Mouse (Mus musculus) CD4-positive helper T cell, adult 2 months (primary cell): ENCODE measurements around the gene Padi1.
A peak's percentile ranks its signal among the peaks of the same experiment; 100 is the strongest.

Experiments used
- DNase-seq: peaks from one replicate; pipeline ENCODE4 v3.0.0-alpha.2; 2012; ENCODE audit warnings: low read depth, missing footprints, low spot score

Padi1 gene

DNA sequence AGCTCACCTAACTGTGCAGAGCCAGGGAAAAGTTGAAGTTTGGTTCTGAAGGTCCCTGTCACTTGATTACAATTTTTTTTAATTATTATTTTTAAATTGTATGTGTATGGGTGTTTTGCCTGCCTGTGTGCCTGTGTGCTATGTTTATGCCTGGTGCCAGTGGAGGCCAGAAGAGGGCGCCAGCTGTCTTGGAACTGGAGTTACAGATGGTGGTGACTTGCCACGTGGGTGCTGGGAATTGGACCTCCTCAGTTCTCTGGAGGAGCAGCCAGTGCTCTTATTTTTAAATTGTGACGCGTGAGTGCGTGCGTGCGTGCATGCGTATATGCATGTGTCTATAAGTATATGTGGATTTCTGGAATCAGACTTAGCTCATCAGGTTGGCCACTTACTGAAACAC is 28.2 kb downstream of the Padi1 start:
- no peak for DNase-seq

DNA sequence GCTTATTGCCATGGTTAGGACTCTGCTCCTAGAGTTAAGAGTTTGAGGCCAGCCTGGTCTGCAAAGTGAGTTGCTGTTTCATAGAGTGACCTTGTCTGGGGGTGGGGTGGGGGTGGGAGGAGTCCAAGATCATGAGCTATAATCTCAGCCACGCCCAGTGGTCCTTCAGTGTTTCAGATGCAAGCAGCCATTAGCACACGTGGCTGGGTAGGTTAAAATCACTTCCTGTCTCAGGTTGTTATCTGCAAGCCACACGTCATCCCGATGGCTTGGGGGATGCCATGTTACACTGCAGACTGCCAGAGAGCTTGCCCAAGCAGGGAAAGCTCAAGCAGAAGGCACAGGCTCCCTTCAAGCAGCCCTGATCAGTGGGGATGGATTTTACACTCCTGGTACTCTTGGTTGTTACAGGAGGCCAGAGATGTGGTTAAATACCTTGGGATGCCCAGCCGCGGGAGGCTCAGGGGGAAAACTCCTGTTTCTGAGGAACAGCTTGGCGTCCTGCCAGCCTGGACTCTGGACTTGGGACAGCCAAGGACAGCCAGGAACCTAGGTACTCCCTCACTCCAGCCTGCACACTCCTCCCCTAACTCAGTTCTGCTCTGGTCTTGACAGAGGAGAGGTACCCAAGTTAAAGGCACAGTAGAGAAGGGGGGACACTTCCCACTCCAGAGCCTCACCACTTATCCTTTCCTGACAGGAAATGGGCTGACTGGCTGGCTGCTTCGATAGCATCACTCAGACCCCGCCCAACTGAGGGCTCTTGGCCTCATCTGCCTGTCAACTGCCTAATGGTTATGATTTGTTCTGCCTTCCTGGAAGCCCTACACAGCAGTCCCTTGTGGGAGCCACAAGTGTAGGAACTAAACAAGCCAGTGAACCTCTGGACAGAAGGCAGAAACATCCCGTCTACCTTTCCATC is 29.3 kb downstream of the Padi1 start:
- DNase-seq, result peak; percentile 82

DNA sequence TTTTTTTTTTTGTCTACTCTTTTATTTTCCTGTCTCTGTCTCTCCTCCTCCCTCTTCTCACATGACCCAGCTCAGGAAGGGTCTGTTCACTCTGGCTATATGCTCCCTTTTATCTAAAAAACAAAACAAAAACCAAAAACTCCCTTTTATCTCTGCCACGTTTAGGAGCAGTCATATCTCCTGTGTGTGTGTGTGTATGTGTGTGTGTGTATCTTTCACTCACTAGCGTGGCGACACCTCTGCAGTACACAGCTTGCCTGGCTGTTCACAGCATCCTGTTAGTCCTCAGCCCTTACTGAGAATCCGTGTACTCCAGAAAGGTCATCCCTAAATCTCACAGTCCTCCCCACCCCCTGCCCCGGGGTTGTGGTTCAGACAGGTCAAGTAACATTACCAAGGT is 30.1 kb downstream of the Padi1 start:
- peak; percentile 80 for DNase-seq

- DNase-seq, result peak; percentile 71
Observed at GRCm38 (mm10) chr4:140814241-140815225, 31.0 kb downstream of the Padi1 start.

DNA sequence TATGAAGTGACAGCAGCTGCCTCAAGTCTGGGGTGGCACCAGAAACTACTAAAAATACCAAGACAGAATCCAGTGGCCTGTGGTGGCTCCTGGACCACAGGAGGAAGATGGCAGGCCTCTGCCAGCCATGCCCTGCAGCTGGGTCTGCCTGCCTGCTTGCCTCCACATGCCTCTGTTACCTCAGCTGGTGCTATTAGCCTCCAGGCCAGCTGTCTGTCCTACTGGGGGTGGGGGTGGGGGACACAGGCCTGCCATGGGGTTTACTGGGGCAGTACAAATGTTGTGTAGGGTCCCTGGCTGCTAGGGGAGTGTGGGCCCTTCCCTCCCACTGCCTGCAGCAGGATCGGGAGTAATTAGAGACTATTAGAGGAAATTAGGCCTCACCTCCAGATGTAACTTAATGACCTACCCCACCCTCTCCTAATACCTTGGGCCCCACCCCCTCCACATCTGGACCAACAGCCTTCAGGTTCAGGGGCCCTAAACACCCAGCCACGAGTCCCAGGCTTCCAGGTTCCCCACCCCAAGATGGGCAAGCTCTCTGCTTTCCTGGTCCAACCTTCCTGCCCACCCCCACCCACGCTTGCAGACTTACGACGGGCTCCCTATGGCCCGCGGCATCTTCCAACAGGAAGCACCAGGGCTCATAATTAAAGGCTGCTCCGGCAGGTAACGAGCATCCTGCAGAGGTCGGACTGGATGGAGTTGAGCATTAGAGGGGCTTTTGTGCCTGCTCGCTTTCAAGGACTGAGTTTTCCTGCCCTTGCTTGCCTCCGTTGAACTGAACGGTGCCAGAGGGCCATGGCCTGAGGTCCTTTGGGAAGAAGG is 32.0 kb downstream of the Padi1 start:
- peak; percentile 11 for DNase-seq

DNA sequence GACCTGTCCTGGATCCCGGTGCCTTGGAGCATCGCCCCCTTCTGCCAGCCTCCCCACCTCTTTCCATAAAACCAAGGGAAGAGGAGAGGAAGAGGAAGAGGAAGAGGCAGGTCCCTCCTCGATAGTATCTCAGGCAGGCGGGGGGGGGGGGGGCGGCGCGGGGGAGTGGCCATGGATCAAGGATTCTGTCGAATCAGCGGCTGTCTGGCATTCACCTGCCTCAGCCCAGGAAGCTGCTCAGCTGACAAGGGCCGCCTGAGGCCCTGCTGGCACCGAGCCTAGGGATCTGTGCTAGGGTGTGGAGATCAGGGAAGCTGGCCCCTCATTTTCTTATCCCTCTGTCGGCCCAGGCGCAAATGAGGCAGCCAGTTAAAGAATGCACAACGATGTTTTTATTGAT is 33.0 kb downstream of the Padi1 start:
- peak; percentile 33 for DNase-seq

- DNase-seq, result peak; percentile 37
Observed at GRCm38 (mm10) chr4:140812191-140812590, 33.4 kb downstream of the Padi1 start.

- DNase-seq, result peak; percentile 49
Observed at GRCm38 (mm10) chr4:140810458-140811260, 34.9 kb downstream of the Padi1 start, which contains the start of gene Padi3. Padi3 (minus strand) TSS chr4:140810648.

- no peak for DNase-seq
Observed at GRCm38 (mm10) chr4:140809118-140809517, 36.5 kb downstream of the Padi1 start.

GRCm38 (mm10) chr4:140804601-140805000 is 41.0 kb downstream of the Padi1 start:
- no peak for DNase-seq

GRCm38 (mm10) chr4:140801364-140801763 is 44.2 kb downstream of the Padi1 start:
- DNase-seq, result no peak

GRCm38 (mm10) chr4:140796786-140797185 is 48.8 kb downstream of the Padi1 start:
- no peak for DNase-seq

DNA sequence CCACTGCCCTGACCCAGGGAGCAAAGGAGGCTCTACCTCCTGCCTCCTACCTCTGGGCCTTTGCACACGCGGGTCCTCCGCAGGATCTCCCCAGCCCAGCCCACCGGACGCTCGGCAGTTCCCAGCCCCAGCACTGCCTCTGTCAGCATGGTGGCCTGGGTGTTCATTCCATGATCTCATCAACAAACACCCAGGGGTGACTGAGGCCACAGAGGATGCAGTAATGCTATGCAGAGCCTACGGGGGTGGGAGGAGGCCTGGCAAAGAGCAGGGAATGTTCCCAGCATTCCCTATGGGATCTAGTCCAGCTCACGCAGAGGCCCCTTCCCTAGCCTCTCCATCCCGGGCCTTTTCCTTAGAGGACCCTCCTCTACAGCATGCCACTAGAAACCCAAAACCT is 50.9 kb downstream of the Padi1 start:
- DNase-seq, result no peak

DNA sequence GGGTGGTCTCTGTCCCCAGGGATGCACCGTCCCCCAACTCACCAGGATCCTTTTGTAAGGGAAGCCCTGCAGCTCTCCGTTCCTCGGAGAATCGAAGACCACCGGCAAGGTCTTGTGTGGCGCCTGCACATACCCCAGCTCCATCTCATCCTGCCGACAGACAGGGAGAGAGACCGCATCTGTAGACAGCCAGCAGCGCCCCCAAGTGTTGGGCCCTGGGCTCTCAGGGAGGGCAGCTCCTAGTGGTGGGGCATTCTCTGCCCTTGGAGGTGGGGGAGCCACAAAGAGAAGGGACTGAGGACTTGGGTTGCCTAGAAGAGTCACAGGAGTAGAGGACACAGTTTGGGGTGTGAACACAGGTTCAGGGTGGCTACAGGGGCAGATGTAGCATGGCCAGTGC is 51.8 kb downstream of the Padi1 start:
- no peak for DNase-seq

DNA sequence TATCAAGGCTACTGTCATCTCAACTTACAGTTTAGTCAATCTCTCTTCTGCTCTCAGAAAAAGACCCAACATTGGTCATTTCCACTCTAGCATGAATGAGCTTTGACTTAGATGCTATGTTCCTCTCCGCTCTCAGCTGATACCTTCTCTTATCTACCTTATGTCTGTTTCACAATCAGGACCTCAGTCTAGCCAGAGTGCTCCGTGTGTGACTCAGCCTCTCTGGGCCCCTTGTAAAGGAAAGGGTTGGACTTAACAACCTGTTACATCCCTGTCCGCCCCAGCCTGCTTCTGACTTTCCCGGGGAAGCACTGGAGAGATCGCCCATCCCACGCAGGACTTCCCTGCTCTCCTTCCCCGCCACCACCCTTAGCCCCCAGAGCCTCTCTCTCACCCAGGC is 53.0 kb downstream of the Padi1 start:
- no peak for DNase-seq

GRCm38 (mm10) chr4:140791071-140791470 is 54.5 kb downstream of the Padi1 start:
- no peak for DNase-seq

GRCm38 (mm10) chr4:140789983-140790382 is 55.6 kb downstream of the Padi1 start:
- no peak for DNase-seq

GRCm38 (mm10) chr4:140788983-140789382 is 56.6 kb downstream of the Padi1 start:
- peak; percentile 66 for DNase-seq

DNA sequence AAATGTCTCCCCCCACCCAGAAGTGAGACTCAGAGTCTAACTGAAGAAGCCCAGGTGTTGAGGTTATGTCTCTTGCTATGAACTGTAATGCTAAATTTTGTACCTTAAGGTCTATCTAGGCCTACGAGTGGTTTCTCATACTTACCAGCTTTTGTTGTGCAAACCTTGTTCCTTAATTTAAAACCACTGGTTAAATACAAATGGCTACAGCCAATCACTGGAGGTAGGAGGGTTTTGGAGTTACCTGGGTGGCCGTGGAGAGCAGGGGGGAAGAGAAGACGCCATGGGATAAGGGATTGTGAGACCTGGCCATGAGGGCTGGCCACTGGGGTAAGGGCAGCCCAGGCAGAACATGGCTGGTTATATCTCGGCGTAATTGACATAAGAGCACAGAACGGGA is 57.3 kb downstream of the Padi1 start:
- DNase-seq, result no peak

- DNase-seq, result no peak
Observed at GRCm38 (mm10) chr4:140787414-140787813, 58.2 kb downstream of the Padi1 start.
